Mouse (Mus musculus): ENCODE data around the gene Magi1. TPM values are rescaled to one million over a fixed set of nuclear protein-coding genes. Genes with fewer than 3 reads are reported as not detected.

Magi1 gene
- polyA plus RNA-seq, 1 experiment: not detected

- TF ChIP-seq CTCF (IDR thresholded peaks at IDR 0.05; ENCODE audit: low read depth, low read length) (no peak), POLR2A (IDR thresholded peaks at IDR 0.05; ENCODE audit: borderline replicate concordance, low read depth, low read length) (no peak)
- H3K27ac ChIP-seq (ENCODE audit: insufficient read depth, low read depth, low read length): no peak overlapping the region
- H3K4me3 ChIP-seq (ENCODE audit: insufficient read depth, low read length): no peak overlapping the region
- H3K4me1 ChIP-seq (ENCODE audit: control insufficient read depth, insufficient read depth, low read length): peaks cover 3% of the 10 kb centered on the region; the same call in 1 of the 2 replicates
Measured at GRCm38 (mm10) chr6:94218076-94218475, 65.6 kb downstream of the Magi1 start.

GRCm38 (mm10) chr6:94215834-94216233, 67.9 kb downstream of the Magi1 start:
- TF ChIP-seq POLR2A (IDR thresholded peaks at IDR 0.05; ENCODE audit: borderline replicate concordance, low read depth, low read length) (no peak), CTCF (IDR thresholded peaks at IDR 0.05; ENCODE audit: low read depth, low read length) (no peak)
- no peak overlapping the region for H3K27ac ChIP-seq (ENCODE audit: insufficient read depth, low read depth, low read length)
- no peak overlapping the region for H3K4me3 ChIP-seq (ENCODE audit: insufficient read depth, low read length)

GRCm38 (mm10) chr6:94214895-94215538, 68.7 kb downstream of the Magi1 start:
- Histone ChIP-seq H3K4me1 (ENCODE audit: control insufficient read depth, insufficient read depth, low read length) (no peaks in the 10 kb centered on the region), H3K27ac (ENCODE audit: insufficient read depth, low read depth, low read length) (no peak overlapping the region), H3K4me3 (ENCODE audit: insufficient read depth, low read length) (no peak overlapping the region)
- TF ChIP-seq CTCF (IDR thresholded peaks at IDR 0.05; ENCODE audit: low read depth, low read length): no peak
- no peak for TF ChIP-seq POLR2A (IDR thresholded peaks at IDR 0.05; ENCODE audit: borderline replicate concordance, low read depth, low read length)

More at GRCm38 (mm10) chr6:94215834-94216233, 67.9 kb downstream of the Magi1 start:
- H3K4me1 ChIP-seq (ENCODE audit: control insufficient read depth, insufficient read depth, low read length): no peaks in the 10 kb centered on the region

- no peak overlapping the region for H3K27ac ChIP-seq (ENCODE audit: insufficient read depth, low read depth, low read length)
- no peaks in the 10 kb centered on the region for H3K4me1 ChIP-seq (ENCODE audit: control insufficient read depth, insufficient read depth, low read length)
- H3K4me3 ChIP-seq (ENCODE audit: insufficient read depth, low read length): no peak overlapping the region
- TF ChIP-seq CTCF (IDR thresholded peaks at IDR 0.05; ENCODE audit: low read depth, low read length) (no peak), POLR2A (IDR thresholded peaks at IDR 0.05; ENCODE audit: borderline replicate concordance, low read depth, low read length) (no peak)
Measured at GRCm38 (mm10) chr6:94205926-94206325, 77.8 kb downstream of the Magi1 start.

GRCm38 (mm10) chr6:94203642-94204145, 80.0 kb downstream of the Magi1 start:
- no peak overlapping the region for H3K4me3 ChIP-seq (ENCODE audit: insufficient read depth, low read length)
- TF ChIP-seq POLR2A (IDR thresholded peaks at IDR 0.05; ENCODE audit: borderline replicate concordance, low read depth, low read length) (no peak), CTCF (IDR thresholded peaks at IDR 0.05; ENCODE audit: low read depth, low read length) (no peak)
- no peak overlapping the region for H3K27ac ChIP-seq (ENCODE audit: insufficient read depth, low read depth, low read length)
- no peaks in the 10 kb centered on the region for H3K4me1 ChIP-seq (ENCODE audit: control insufficient read depth, insufficient read depth, low read length)

- no peaks in the 10 kb centered on the region for H3K4me1 ChIP-seq (ENCODE audit: control insufficient read depth, insufficient read depth, low read length)
- TF ChIP-seq CTCF (IDR thresholded peaks at IDR 0.05; ENCODE audit: low read depth, low read length): no peak
- TF ChIP-seq POLR2A (IDR thresholded peaks at IDR 0.05; ENCODE audit: borderline replicate concordance, low read depth, low read length): no peak
- no peak overlapping the region for H3K27ac ChIP-seq (ENCODE audit: insufficient read depth, low read depth, low read length)
- no peak overlapping the region for H3K4me3 ChIP-seq (ENCODE audit: insufficient read depth, low read length)
Measured at GRCm38 (mm10) chr6:94201940-94202339, 81.8 kb downstream of the Magi1 start.

- no peaks in the 10 kb centered on the region for H3K4me1 ChIP-seq (ENCODE audit: control insufficient read depth, insufficient read depth, low read length)
- TF ChIP-seq POLR2A (IDR thresholded peaks at IDR 0.05; ENCODE audit: borderline replicate concordance, low read depth, low read length) (no peak), CTCF (IDR thresholded peaks at IDR 0.05; ENCODE audit: low read depth, low read length) (no peak)
- H3K4me3 ChIP-seq (ENCODE audit: insufficient read depth, low read length): no peak overlapping the region
- no peak overlapping the region for H3K27ac ChIP-seq (ENCODE audit: insufficient read depth, low read depth, low read length)
Measured at GRCm38 (mm10) chr6:94200910-94201309, 82.8 kb downstream of the Magi1 start.

GRCm38 (mm10) chr6:94199696-94200095, 84.0 kb downstream of the Magi1 start:
- peaks cover 5% of the 10 kb centered on the region for H3K4me1 ChIP-seq (ENCODE audit: control insufficient read depth, insufficient read depth, low read length)
- H3K27ac ChIP-seq (ENCODE audit: insufficient read depth, low read depth, low read length): no peak overlapping the region
- TF ChIP-seq POLR2A (IDR thresholded peaks at IDR 0.05; ENCODE audit: borderline replicate concordance, low read depth, low read length) (no peak), CTCF (IDR thresholded peaks at IDR 0.05; ENCODE audit: low read depth, low read length) (no peak)
- no peak overlapping the region for H3K4me3 ChIP-seq (ENCODE audit: insufficient read depth, low read length)

GRCm38 (mm10) chr6:94197831-94198230, 85.9 kb downstream of the Magi1 start:
- no peak overlapping the region for H3K4me3 ChIP-seq (ENCODE audit: insufficient read depth, low read length)

GRCm38 (mm10) chr6:94195303-94195911, 88.3 kb downstream of the Magi1 start:
- TF ChIP-seq POLR2A (IDR thresholded peaks at IDR 0.05; ENCODE audit: borderline replicate concordance, low read depth, low read length): no peak
- no peak for TF ChIP-seq CTCF (IDR thresholded peaks at IDR 0.05; ENCODE audit: low read depth, low read length)
- H3K27ac ChIP-seq (ENCODE audit: insufficient read depth, low read depth, low read length): no peak overlapping the region
- H3K4me1 ChIP-seq (ENCODE audit: control insufficient read depth, insufficient read depth, low read length): peaks cover 5% of the 10 kb centered on the region
- H3K4me3 ChIP-seq (ENCODE audit: insufficient read depth, low read length): no peak overlapping the region

More at GRCm38 (mm10) chr6:94197831-94198230, 85.9 kb downstream of the Magi1 start:
- no peak for TF ChIP-seq POLR2A (IDR thresholded peaks at IDR 0.05; ENCODE audit: borderline replicate concordance, low read depth, low read length)
- TF ChIP-seq CTCF (IDR thresholded peaks at IDR 0.05; ENCODE audit: low read depth, low read length): no peak
- Histone ChIP-seq H3K27ac (ENCODE audit: insufficient read depth, low read depth, low read length) (no peak overlapping the region), H3K4me1 (ENCODE audit: control insufficient read depth, insufficient read depth, low read length) (peaks cover 5% of the 10 kb centered on the region)

Data from bone marrow macrophage, adult 2 months (primary cell).